ENCODE assay signal across 14 mouse cellular contexts in genomic region chr15:81044446-81044845, GRCm38 (mm10).
A peak's percentile ranks its signal among the peaks of the same experiment; 100 is the strongest.
DNase-seq lines count a peak whose midpoint lies in the region; ATAC-seq and TF ChIP-seq lines count a peak whose summit lies in the region.
"Had no signal": no experiment of that assay in that cellular context is flagged by ENCODE, and none has a peak within 500 bp of the region (broad histone marks: within the 10 kb centered on the region; RNA-seq: fewer than 3 reads in every experiment).

No protein-coding gene starts in this region.

- intact Hi-C loops in heart, postnatal 25 days (cut with DNase I) = no loop called here

- no peak overlapping the region for H3K27ac ChIP-seq in stomach, embryonic 15.5 days
- no peak overlapping the region for H3K27ac ChIP-seq in stomach, postnatal 0 days (replicated peaks)
- peak overlapping the region; percentile 60; the same call in 1 of the 2 replicates for H3K27ac ChIP-seq in liver, embryonic 13.5 days
- H3K27ac ChIP-seq: forebrain, embryonic 13.5 days had no signal

- peaks cover 15% of the 10 kb centered on the region; the same call in 1 of the 2 replicates for H3K4me1 ChIP-seq in stomach, embryonic 15.5 days
- H3K4me1 ChIP-seq in stomach, postnatal 0 days (replicated peaks; ENCODE audit: control insufficient read depth, insufficient read depth) = no peaks in the 10 kb centered on the region
- peaks cover 51% of the 10 kb centered on the region for H3K4me1 ChIP-seq in liver, embryonic 13.5 days (replicated peaks)

- 85% methylated on average over 9 of the region's 9 CpGs for WGBS in stomach, embryonic 15.5 days
- 91% methylated on average over 9 of the region's 9 CpGs for WGBS in stomach, postnatal 0 days
- WGBS in liver, embryonic 13.5 days (ENCODE audit: insufficient replicate concordance) = 37% methylated on average over 9 of the region's 9 CpGs

- no peak overlapping the region for H3K9ac ChIP-seq in stomach, embryonic 15.5 days
- H3K9ac ChIP-seq in stomach, postnatal 0 days (ENCODE audit: low read length) = no peak overlapping the region
- H3K9ac ChIP-seq in liver, embryonic 13.5 days = peak overlapping the region; percentile 4; the same call in 1 of the 2 replicates
- H3K9ac ChIP-seq: forebrain, embryonic 13.5 days had no signal

- 0 out of 2 replicates have a peak overlapping the region, but pooled peaks have one; percentile 3 for H3K4me3 ChIP-seq in stomach, embryonic 15.5 days (replicated peaks)
- H3K4me3 ChIP-seq in stomach, postnatal 0 days (ENCODE audit: low read depth, low read length) = no peak overlapping the region
- H3K4me3 ChIP-seq in liver, embryonic 13.5 days (replicated peaks) = peak overlapping the region; percentile 42
- H3K4me3 ChIP-seq: forebrain, embryonic 13.5 days had no signal

- no peak for DNase-seq in stomach, postnatal 0 days (ENCODE audit: low spot score)
- no peak for DNase-seq in liver, embryonic 13.5 days
- DNase-seq in natural killer cell, adult 2 months (ENCODE audit: low spot score in 2 of 2) = peak; percentile 75 to 78
- peak; percentile 81 for DNase-seq in thymus, postnatal 4 days
- DNase-seq in urinary bladder, postnatal 25 days (ENCODE audit: low spot score) = no peak
- DNase-seq in heart, postnatal 25 days (ENCODE audit: low spot score) = no peak
- DNase-seq: adrenal gland, postnatal 36 days; kidney, adult 8-10 months; left cerebral cortex, postnatal 4 days; midbrain, embryonic 14.5 days had no signal

- no peaks in the 10 kb centered on the region for H3K9me3 ChIP-seq in stomach, embryonic 15.5 days
- H3K9me3 ChIP-seq in stomach, postnatal 0 days (ENCODE audit: control insufficient read depth, low read length) = no peaks in the 10 kb centered on the region
- no peaks in the 10 kb centered on the region for H3K9me3 ChIP-seq in liver, embryonic 13.5 days (replicated peaks)
- H3K9me3 ChIP-seq: forebrain, embryonic 13.5 days had no signal

- H3K36me3 ChIP-seq in stomach, embryonic 15.5 days = no peaks in the 10 kb centered on the region
- peaks cover 4% of the 10 kb centered on the region; the same call in 1 of the 2 replicates for H3K36me3 ChIP-seq in stomach, postnatal 0 days (ENCODE audit: control insufficient read depth, insufficient read depth, low read length)
- H3K36me3 ChIP-seq in liver, embryonic 13.5 days = no peaks in the 10 kb centered on the region

- no peak overlapping the region for H3K4me2 ChIP-seq in stomach, embryonic 15.5 days
- H3K4me2 ChIP-seq in stomach, postnatal 0 days (replicated peaks; ENCODE audit: low read depth) = no peak overlapping the region
- H3K4me2 ChIP-seq in liver, embryonic 13.5 days = peak overlapping the region; percentile 41
- H3K4me2 ChIP-seq: forebrain, embryonic 13.5 days; heart, embryonic 11.5 days had no signal

- TF ChIP-seq EP300 in stomach, postnatal 0 days (optimal IDR thresholded peaks at IDR 0.05) = no peak

- H3K27me3 ChIP-seq in stomach, embryonic 15.5 days (replicated peaks) = no peaks in the 10 kb centered on the region
- H3K27me3 ChIP-seq in stomach, postnatal 0 days (ENCODE audit: control insufficient read depth, insufficient read depth, low read length) = no peaks in the 10 kb centered on the region
- H3K27me3 ChIP-seq in liver, embryonic 13.5 days = peaks cover 16% of the 10 kb centered on the region; the same call in 1 of the 2 replicates
- H3K27me3 ChIP-seq: forebrain, embryonic 13.5 days had no signal

- no peak for ATAC-seq in stomach, embryonic 15.5 days (ENCODE audit: insufficient read depth, low FRiP score, low read depth)
- no peak for ATAC-seq in stomach, postnatal 0 days (ENCODE audit: low FRiP score, low TSS enrichment)
- ATAC-seq in liver, embryonic 13.5 days (ENCODE audit: low read depth) = no peak
- ATAC-seq in megakaryocyte-erythroid progenitor cell, adult 5-6 weeks (replicated peaks; ENCODE audit: low FRiP score, low TSS enrichment, poor library complexity, severe bottlenecking) = no peak
- ATAC-seq: forebrain, embryonic 13.5 days had no signal

- no peak for TF ChIP-seq CTCF in stomach, postnatal 0 days (IDR thresholded peaks at IDR 0.05; ENCODE audit: low read depth)

Comparison
In these comparisons a context has a peak if more than half of its experiments do, and no peak if none do; other contexts are left out.
1. DNase-seq: peak in natural killer cell, adult 2 months (2 of 2) and thymus, postnatal 4 days (single experiment); none in stomach, postnatal 0 days (single experiment), liver, embryonic 13.5 days (single experiment), urinary bladder, postnatal 25 days (single experiment) and heart, postnatal 25 days (single experiment).